Mouse (Mus musculus) right cerebral cortex, postnatal 14 days (tissue): ENCODE results near the gene Trmt1l.
"Not testable (repeated sequence)": the region's sequence is repeated elsewhere in the genome, so short reads cannot be mapped to it uniquely, and the experiment has no call there.

Source experiments
- DNase-seq: peaks from one replicate; pipeline ENCODE4 v3.0.0; 2022

Trmt1l gene

GRCm38 (mm10) chr1:151428263-151429221 lies at the start of gene Trmt1l, which contains the start of gene Swt1:
Gene Trmt1l (plus strand): TSS chr1:151428542.
Gene Swt1 (minus strand): TSS chr1:151428455.
- DNase-seq = peak; percentile 95

GRCm38 (mm10) chr1:151390029-151390428 lies 38.3 kb upstream of the Trmt1l start:
- DNase-seq = no peak

GRCm38 (mm10) chr1:151409827-151410226 lies 18.5 kb upstream of the Trmt1l start:
- DNase-seq = no peak

- no peak for DNase-seq
Observed at GRCm38 (mm10) chr1:151422178-151422577, 6.2 kb upstream of the Trmt1l start.

GRCm38 (mm10) chr1:151426947-151427600 lies 1.3 kb upstream of the Trmt1l start:
- DNase-seq = no peak

- no peak for DNase-seq
Observed at GRCm38 (mm10) chr1:151427888-151428262, 467 bp upstream of the Trmt1l start.

- no peak for DNase-seq
Observed at GRCm38 (mm10) chr1:151429316-151429715, 974 bp downstream of the Trmt1l start.

GRCm38 (mm10) chr1:151435431-151435830 lies 7.1 kb downstream of the Trmt1l start:
- DNase-seq = no peak

GRCm38 (mm10) chr1:151449866-151450265 lies 21.5 kb downstream of the Trmt1l start:
- DNase-seq = no peak

GRCm38 (mm10) chr1:151450851-151451250 lies 22.5 kb downstream of the Trmt1l start:
- no peak for DNase-seq

- no peak for DNase-seq
Observed at GRCm38 (mm10) chr1:151451946-151452345, 23.6 kb downstream of the Trmt1l start.

- no peak for DNase-seq
Observed at GRCm38 (mm10) chr1:151457087-151457486, 28.7 kb downstream of the Trmt1l start.

- peak; percentile 11 for DNase-seq
Observed at GRCm38 (mm10) chr1:151461265-151461664, 32.9 kb downstream of the Trmt1l start.

- no peak for DNase-seq
Observed at GRCm38 (mm10) chr1:151464914-151465313, 36.6 kb downstream of the Trmt1l start.

- DNase-seq = no peak
Observed at GRCm38 (mm10) chr1:151466571-151466970, 38.2 kb downstream of the Trmt1l start.

- DNase-seq = no peak
Observed at GRCm38 (mm10) chr1:151471429-151471828, 43.1 kb downstream of the Trmt1l start.

- not testable (repeated sequence) for DNase-seq
Observed at GRCm38 (mm10) chr1:151472386-151472785, 44.0 kb downstream of the Trmt1l start.

GRCm38 (mm10) chr1:151482497-151482896 lies 54.2 kb downstream of the Trmt1l start:
- no peak for DNase-seq

- no peak for DNase-seq
Observed at GRCm38 (mm10) chr1:151483568-151483967, 55.2 kb downstream of the Trmt1l start.

GRCm38 (mm10) chr1:151484754-151485153 lies 56.4 kb downstream of the Trmt1l start:
- DNase-seq = no peak

GRCm38 (mm10) chr1:151489806-151490205 lies 61.5 kb downstream of the Trmt1l start:
- no peak for DNase-seq

- DNase-seq = no peak
Observed at GRCm38 (mm10) chr1:151492419-151492818, 64.1 kb downstream of the Trmt1l start.

GRCm38 (mm10) chr1:151493826-151494225 lies 65.5 kb downstream of the Trmt1l start:
- no peak for DNase-seq

- DNase-seq = no peak
Observed at GRCm38 (mm10) chr1:151494711-151495110, 66.4 kb downstream of the Trmt1l start.
